Mouse (Mus musculus) liver, embryonic 16.5 days (tissue): ENCODE data around the gene Gm10320. TPM values are rescaled to one million over a fixed set of nuclear protein-coding genes. Genes with fewer than 3 reads are reported as not detected.

Experiments used
- ATAC-seq: fragments of 200-750 bp; cut with Nextera tagmentation; 2 replicates; pipeline ENCODE4 v1.8.0; 2017; ENCODE audit warnings: low read depth, mild to moderate bottlenecking, moderate number of reproducible peaks, moderate library complexity
- H3K27ac ChIP-seq: fragments of 300-500 bp; sonication (generic); 2 replicates; pipeline ENCODE4 v1.5.1; 2014; ENCODE audit warnings: mild to moderate bottlenecking, low read length
- H3K27me3 ChIP-seq: fragments of 300-500 bp; sonication (generic); 2 replicates; pipeline ENCODE4 v1.6.1; 2014; ENCODE audit warnings: low read depth, low read length, mixed read lengths; ENCODE audit not compliant: control insufficient read depth, insufficient read depth
- H3K36me3 ChIP-seq: fragments of 300-500 bp; sonication (generic); 2 replicates; pipeline ENCODE4 v1.6.1; 2014; ENCODE audit warnings: mild to moderate bottlenecking; ENCODE audit not compliant: control insufficient read depth, insufficient read depth
- H3K4me1 ChIP-seq: fragments of 300-500 bp; sonication (generic); 2 replicates; pipeline ENCODE4 v1.6.1; 2014; ENCODE audit warnings: low read depth, low read length, mixed read lengths; ENCODE audit not compliant: control insufficient read depth
- H3K4me2 ChIP-seq: fragments of 300-500 bp; sonication (generic); 2 replicates; pipeline ENCODE4 v1.6.1; 2014; ENCODE audit warnings: low read depth, low read length, mixed read lengths
- H3K4me3 ChIP-seq: fragments of 300-500 bp; sonication (generic); 2 replicates; pipeline ENCODE4 v1.5.1; 2014; ENCODE audit warnings: low read depth, mild to moderate bottlenecking, low read length
- H3K9ac ChIP-seq: fragments of 300-500 bp; sonication (generic); 2 replicates; pipeline ENCODE4 v1.6.1; 2014; ENCODE audit warnings: low read depth, low read length
- H3K9me3 ChIP-seq: fragments of 300-500 bp; sonication (generic); replicated peaks from 2 replicates; pipeline ENCODE4 v1.6.1; 2016; ENCODE audit warnings: low read length; ENCODE audit not compliant: control insufficient read depth
- WGBS: fragments of 180-500 bp; shearing (Covaris S2); extraction: QIAGEN DNeasy Blood & Tissue Kit; methylation state at CpG from one replicate; pipeline ENCODE4 v1.1.7; 2014; ENCODE audit not compliant: insufficient replicate concordance; 5-methylcytosine and 5-hydroxymethylcytosine counted together
- polyA plus RNA-seq: library from polyadenylated mRNA; unstranded; fragments of >200 nt; fragmentation: Nextera tagmentation; extraction: Ambion mirVana; gene quantifications from 2 replicates; pipeline ENCODE4 v1.2.1, GENCODE M21; 2015

Gm10320 gene
- polyA plus RNA-seq, 1 experiment from 2014 or later = 0.84 TPM

- H3K9ac ChIP-seq = no peak overlapping the region
- ATAC-seq = no peak
Measured at GRCm38 (mm10) chr13:98531976-98532375, 40.2 kb upstream of the Gm10320 start.

GRCm38 (mm10) chr13:98531306-98531705, 39.5 kb upstream of the Gm10320 start:
- no peak for ATAC-seq
- Histone ChIP-seq H3K27ac (no peak overlapping the region), H3K36me3 (no peaks in the 10 kb centered on the region), H3K4me2 (no peak overlapping the region), H3K4me1 (no peaks in the 10 kb centered on the region), H3K27me3 (no peaks in the 10 kb centered on the region; the same call in 1 of the 2 replicates), H3K4me3 (no peak overlapping the region), H3K9ac (no peak overlapping the region), H3K9me3 (no peaks in the 10 kb centered on the region)
- 52% methylated on average over 3 of the region's 3 CpGs for WGBS

More at GRCm38 (mm10) chr13:98531976-98532375, 40.2 kb upstream of the Gm10320 start:
- no peaks in the 10 kb centered on the region for H3K36me3 ChIP-seq
- no peaks in the 10 kb centered on the region; the same call in 1 of the 2 replicates for H3K27me3 ChIP-seq
- no peak overlapping the region for H3K4me2 ChIP-seq
- H3K27ac ChIP-seq = no peak overlapping the region
- no peaks in the 10 kb centered on the region for H3K4me1 ChIP-seq
- WGBS = 77% methylated on average over 9 of the region's 9 CpGs
- H3K9me3 ChIP-seq = no peaks in the 10 kb centered on the region
- H3K4me3 ChIP-seq = no peak overlapping the region

- Histone ChIP-seq H3K4me2 (no peak overlapping the region), H3K4me3 (no peak overlapping the region), H3K4me1 (no peaks in the 10 kb centered on the region), H3K36me3 (no peaks in the 10 kb centered on the region), H3K27ac (no peak overlapping the region), H3K9ac (no peak overlapping the region), H3K27me3 (no peaks in the 10 kb centered on the region), H3K9me3 (no peaks in the 10 kb centered on the region)
- no peak for ATAC-seq
- WGBS = 63% methylated on average over 6 of the region's 6 CpGs
Measured at GRCm38 (mm10) chr13:98523719-98524316, 32.0 kb upstream of the Gm10320 start.

DNA sequence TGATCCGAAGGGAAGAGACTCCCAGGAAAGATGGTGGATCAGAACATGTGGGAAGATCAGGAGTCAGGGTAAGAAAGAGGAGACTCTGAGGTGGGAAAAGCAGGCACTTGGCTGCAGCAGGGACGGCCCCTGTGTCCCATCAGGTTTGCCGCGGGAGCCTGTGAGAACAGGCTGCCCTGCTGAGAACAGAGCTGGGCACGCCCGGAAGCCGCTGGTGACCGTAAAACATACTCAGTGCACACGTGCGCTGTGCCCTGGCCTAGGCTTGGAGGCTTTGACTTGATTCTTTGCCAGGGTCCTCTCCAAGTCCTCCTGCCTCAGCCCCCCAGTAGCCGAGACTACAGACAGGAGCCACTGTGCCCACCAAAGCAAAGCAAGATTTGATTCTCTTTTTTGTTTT, 26.5 kb upstream of the Gm10320 start:
- WGBS = 15% methylated on average over 11 of the region's 11 CpGs
- H3K4me1 ChIP-seq = no peaks in the 10 kb centered on the region
- H3K4me3 ChIP-seq = no peak overlapping the region
- H3K27ac ChIP-seq = no peak overlapping the region
- no peak overlapping the region for H3K4me2 ChIP-seq
- no peak for ATAC-seq
- no peaks in the 10 kb centered on the region for H3K9me3 ChIP-seq
- 0 out of 2 replicates have a peak, but pooled peaks cover 3% of the 10 kb centered on the region for H3K27me3 ChIP-seq
- no peak overlapping the region for H3K9ac ChIP-seq
- no peaks in the 10 kb centered on the region for H3K36me3 ChIP-seq

GRCm38 (mm10) chr13:98517666-98518065, 25.9 kb upstream of the Gm10320 start:
- Histone ChIP-seq H3K4me2 (no peak overlapping the region), H3K27ac (no peak overlapping the region), H3K9ac (no peak overlapping the region), H3K4me1 (no peaks in the 10 kb centered on the region), H3K36me3 (no peaks in the 10 kb centered on the region), H3K27me3 (0 out of 2 replicates have a peak, but pooled peaks cover 3% of the 10 kb centered on the region), H3K4me3 (no peak overlapping the region), H3K9me3 (no peaks in the 10 kb centered on the region)
- 59% methylated on average over 5 of the region's 5 CpGs for WGBS
- ATAC-seq = no peak

- Histone ChIP-seq H3K27me3 (0 out of 2 replicates have a peak, but pooled peaks cover 3% of the 10 kb centered on the region), H3K9me3 (no peaks in the 10 kb centered on the region), H3K36me3 (no peaks in the 10 kb centered on the region), H3K4me3 (no peak overlapping the region), H3K4me1 (no peaks in the 10 kb centered on the region), H3K4me2 (no peak overlapping the region), H3K9ac (no peak overlapping the region), H3K27ac (no peak overlapping the region)
- 69% methylated on average over 4 of the region's 4 CpGs for WGBS
- ATAC-seq = no peak
Measured at GRCm38 (mm10) chr13:98516985-98517384, 25.2 kb upstream of the Gm10320 start.

DNA sequence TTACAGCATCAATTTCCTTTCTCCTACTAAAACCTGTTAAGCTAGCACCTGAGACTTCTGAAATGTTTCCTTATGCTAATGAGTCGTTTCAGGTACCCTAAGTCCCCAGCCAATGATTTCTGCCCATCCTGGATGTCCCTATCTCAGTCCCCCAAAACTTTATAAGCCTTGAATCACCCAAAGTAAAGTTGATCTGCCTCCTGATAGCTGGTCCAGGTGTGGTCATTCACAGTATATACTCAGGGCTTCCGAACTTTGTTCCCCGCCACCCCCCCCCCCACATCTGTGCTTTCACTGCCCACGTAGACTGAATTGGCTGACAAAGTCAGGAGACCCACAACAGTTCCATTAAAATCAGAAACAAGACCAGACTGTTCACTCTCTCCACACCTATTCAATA, 20.3 kb upstream of the Gm10320 start:
- H3K27ac ChIP-seq = no peak overlapping the region
- no peak overlapping the region for H3K4me3 ChIP-seq
- no peak overlapping the region for H3K9ac ChIP-seq
- H3K4me1 ChIP-seq = no peaks in the 10 kb centered on the region
- ATAC-seq = no peak
- H3K36me3 ChIP-seq = no peaks in the 10 kb centered on the region
- H3K4me2 ChIP-seq = no peak overlapping the region
- H3K9me3 ChIP-seq = no peaks in the 10 kb centered on the region
- WGBS = 65% methylated on average over 4 of the region's 4 CpGs
- H3K27me3 ChIP-seq = peaks cover 13% of the 10 kb centered on the region

GRCm38 (mm10) chr13:98507656-98508055, 15.9 kb upstream of the Gm10320 start:
- no peak for ATAC-seq
- H3K4me2 ChIP-seq = no peak overlapping the region
- H3K27ac ChIP-seq = no peak overlapping the region
- no peak overlapping the region for H3K4me3 ChIP-seq
- 33% methylated on average over 2 of the region's 2 CpGs for WGBS
- H3K27me3 ChIP-seq = peaks cover 54% of the 10 kb centered on the region
- H3K4me1 ChIP-seq = no peaks in the 10 kb centered on the region
- no peaks in the 10 kb centered on the region for H3K36me3 ChIP-seq
- H3K9me3 ChIP-seq = no peaks in the 10 kb centered on the region
- no peak overlapping the region for H3K9ac ChIP-seq

DNA sequence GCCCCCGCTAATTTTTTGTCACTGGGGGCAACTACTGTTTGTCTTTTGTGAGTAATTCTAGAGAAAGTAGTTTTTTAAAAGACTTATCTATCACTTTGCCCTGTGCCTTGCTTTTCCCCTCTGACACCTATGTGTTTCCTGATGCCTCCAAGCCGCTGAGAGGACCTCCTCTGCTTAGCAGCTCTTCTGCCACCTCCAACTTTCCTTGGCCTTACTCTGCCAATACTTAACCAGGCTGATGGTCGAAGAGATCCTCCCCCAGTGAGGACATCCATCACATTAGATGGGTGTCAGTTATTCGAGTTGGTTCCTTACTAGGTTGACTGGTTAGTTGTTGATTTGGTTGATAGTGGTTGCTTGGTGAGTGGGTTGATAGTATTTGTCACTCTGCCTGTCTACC, 14.7 kb upstream of the Gm10320 start:
- 4% methylated on average over 4 of the region's 4 CpGs for WGBS
- no peak overlapping the region for H3K4me3 ChIP-seq
- H3K27ac ChIP-seq = no peak overlapping the region
- no peaks in the 10 kb centered on the region for H3K4me1 ChIP-seq
- ATAC-seq = no peak
- H3K9ac ChIP-seq = no peak overlapping the region
- no peaks in the 10 kb centered on the region for H3K9me3 ChIP-seq
- no peak overlapping the region for H3K4me2 ChIP-seq
- H3K36me3 ChIP-seq = no peaks in the 10 kb centered on the region
- peaks cover 65% of the 10 kb centered on the region for H3K27me3 ChIP-seq
